Mouse (Mus musculus) gastrocnemius, postnatal 14 days (tissue): Measurements from ENCODE around the gene Git2. TPM values are rescaled to one million over a fixed set of nuclear protein-coding genes. Genes with fewer than 3 reads are reported as not detected.
A peak's percentile ranks its signal among the peaks of the same experiment; 100 is the strongest.

Experiments used
- DNase-seq: peaks from one replicate; pipeline ENCODE4 v3.0.0; 2021; ENCODE audit warnings: mixed read lengths
- intact Hi-C: fragments of 180-260 bp; cut with DNase I; formaldehyde crosslinking; loops from one replicate; pipeline ENCODE4 v1.15.1; 2025; ENCODE audit warnings: low total_unique reads
- microRNA-seq, 2 experiments: library from miRNA; unstranded; fragments of <30 nt; microRNA quantifications; one replicate each; pipeline ENCODE4 v1.2.0; 2021
- total RNA-seq, 2 experiments: library from RNA; stranded (reverse); gene quantifications; 2 replicates each; pipeline ENCODE4 v1.2.3; 2021

The Git2 gene
- total RNA-seq, 2 experiments from 2014 or later, result 19.8 to 25.8 TPM

DNA sequence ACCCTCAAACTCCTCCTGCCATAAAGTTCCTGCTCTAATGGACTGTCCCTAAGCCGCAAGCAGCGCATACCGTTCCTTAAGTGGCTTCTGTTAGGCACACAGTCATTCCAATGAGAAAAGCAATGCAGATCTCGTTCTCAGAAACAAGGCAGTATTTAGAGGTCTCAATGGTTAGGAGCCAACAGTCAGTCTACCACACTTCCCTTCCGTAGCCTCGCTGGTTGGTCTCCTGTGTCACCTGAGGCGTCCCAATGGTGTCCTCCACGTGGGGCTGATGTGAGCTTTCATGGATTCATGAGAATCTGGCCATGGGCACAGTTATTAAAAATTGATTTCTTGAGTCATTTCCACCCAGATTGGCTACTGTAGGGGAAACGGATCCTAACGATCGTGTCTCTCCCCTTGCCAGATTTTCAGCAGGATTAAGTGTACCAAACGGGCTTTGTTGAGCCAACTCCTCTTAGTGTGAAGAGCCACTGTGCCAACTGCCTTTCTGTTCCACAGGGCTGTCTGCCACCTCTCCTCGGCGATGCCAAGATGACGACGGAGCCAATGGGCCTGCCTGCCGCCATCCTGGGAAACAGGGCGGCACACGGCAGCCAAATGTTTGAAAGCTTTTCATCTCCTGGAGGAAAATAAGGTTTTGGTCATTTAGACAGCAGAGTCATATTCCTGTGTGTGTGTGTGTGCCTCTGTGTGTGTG is 77.1 kb downstream of the Git2 start:
- intact Hi-C loops, result no loop called here
- peak; percentile 69 for DNase-seq

DNA sequence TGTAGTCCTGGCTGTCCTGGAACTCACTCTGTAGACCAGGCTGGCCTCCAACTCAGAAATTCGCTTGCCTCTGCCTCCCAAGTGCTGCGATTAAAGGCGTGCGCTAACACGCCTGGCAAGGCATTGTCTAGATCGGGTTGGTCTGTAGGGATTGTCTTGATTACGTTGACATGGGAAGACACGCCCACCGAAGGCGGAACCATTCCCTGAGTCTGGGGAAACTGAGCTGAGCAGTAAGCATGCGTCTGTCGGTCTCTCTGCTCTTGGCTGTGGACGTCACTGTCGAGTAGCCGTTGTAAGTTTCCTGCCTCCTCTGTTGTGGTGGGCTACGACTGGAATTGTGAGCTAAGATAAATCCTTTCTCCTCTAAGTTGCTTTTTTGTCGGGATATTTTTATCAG is 78.4 kb downstream of the Git2 start:
- no peak for DNase-seq
- intact Hi-C loops, result no loop called here

DNA sequence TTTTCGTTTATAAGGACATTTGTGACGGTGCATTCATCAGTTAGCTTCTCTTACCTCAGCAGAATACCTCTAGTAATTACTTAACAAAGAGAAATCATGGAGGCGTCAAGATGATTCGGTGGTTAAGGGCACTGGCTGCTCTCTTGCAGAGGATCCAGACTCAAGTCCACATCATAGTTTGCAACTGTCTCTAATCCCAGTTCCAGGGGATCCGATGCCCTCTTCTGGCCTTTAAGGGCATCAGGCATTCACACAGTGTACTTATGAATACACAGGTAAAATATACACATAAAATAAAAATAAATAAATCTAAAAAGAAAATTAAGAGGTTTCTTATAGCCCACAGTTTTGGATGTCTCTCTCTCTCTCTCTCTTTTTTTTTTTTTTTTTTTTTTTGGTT is 79.5 kb downstream of the Git2 start:
- intact Hi-C loops, result no loop called here
- no peak for DNase-seq

DNA sequence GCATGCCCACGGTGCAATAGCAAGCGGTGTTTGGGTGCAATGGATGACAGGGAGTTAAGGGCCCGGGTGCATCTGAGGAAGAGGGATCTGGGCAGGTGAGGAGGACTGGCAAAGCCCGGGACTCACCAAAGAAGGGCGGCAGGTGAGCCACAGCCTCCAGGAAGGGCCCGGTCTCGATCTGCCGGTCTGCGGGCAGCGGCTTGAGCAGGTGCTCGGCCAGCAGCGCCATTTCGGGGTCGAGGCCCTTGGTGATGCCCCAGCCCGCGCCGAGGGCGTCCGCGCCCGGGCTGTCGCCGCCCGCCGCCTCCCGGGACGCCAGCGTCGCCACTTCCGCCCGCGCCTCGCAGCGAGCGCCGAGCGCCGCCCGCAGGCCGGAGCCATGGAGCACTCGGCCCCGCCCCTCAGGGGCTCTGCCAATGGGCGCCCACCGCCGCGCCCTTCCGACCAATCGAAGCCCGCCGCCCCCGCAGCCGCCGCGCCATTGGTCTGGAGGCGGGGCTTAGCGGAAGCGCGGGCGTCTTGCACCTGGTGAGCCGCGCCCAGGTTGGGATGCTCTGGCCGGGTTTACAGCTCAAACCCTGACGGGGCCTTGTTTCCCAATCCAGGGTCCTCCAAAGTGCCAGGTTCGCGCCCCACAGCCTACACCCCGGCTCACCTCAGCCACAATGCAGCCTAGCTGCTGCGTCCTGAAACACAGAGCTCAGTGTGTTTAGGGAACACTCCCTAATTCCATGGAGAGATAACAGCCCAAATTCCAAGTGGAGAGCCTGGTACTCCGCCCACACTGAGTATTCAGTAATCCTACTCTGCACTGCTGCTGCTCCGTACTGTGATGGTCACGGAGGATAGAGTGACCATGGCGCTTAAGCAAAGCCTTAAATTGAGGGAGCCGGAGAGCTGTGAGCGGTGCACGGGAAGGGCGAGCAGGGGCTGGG is 84.4 kb downstream of the Git2 start, which contains the start of gene Gltp:
Gene Gltp (minus strand): TSS at position 352 of the 935 bp plus-strand sequence.
- intact Hi-C loops, result no loop called here
- DNase-seq, result peak; percentile 93

DNA sequence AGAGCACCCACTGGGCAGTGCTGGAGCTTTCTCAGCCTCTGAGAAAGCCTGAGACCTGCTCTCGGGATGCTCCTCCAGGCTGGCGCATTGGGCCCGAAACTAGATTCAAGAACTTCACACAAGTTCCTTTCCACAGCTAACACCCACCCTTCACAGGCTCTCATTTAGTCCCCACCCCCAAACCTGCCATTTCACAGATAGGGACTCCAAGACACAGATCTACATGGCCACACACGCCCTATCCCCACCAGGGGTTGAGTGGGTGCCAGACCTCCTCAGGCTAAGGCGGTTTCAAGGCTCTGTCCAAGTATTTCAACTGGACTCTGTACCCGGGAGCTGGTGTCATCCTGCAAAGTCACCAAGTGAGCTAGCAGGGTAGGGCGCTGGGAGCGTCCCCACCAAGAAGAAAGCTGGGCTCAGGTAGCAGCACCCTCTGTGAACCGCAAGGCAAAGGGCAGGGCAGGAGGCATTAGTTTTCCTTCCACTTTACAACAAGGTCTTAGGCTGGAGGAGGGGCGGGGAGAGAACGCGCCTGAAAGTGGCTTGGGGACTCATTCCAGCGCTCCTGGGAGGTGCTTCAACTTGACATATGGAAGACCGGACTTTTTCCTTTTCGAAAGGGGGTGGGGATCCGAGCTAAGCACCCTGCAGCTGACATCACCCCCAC is 85.5 kb downstream of the Git2 start:
- intact Hi-C loops, result no loop called here
- no peak for DNase-seq

DNA sequence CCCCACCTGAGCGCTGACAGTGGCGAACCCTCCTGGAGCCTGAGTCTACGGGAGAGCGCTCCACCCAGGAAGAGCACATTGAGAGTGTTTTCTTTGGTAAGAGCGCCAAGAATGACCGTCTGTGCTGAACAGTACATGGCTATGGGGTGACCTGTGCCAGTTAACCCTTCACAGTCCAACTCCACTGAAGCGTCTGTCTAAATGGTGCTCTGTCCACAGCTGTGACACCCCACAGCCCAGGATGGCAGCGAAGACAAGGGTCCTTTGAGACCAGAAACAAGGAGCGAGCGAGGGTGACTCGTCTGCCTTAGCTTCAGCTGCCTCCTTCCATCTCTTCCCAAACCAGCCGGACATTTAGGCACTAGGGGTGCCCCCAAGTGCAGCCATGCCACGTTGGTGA is 86.6 kb downstream of the Git2 start:
- intact Hi-C loops, result no loop called here
- no peak for DNase-seq

DNA sequence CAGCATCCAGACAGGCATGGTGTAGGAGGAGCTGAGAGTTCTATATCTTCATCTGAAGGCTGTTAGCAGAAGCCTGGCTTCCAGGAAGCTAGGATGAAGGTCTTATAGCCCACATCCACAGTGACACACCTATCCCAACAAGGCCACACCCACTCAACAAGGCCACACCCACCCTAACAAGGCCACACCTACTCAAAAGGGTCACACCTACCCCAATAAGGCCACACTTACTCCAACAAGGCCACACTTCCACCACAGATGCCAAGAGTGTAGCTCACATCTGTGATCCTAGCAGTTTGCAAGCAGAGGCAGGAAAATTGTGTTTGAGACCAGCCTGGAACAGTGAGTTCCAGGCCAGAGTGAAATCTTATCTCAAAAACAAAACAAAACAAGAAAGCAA is 87.4 kb downstream of the Git2 start:
- intact Hi-C loops, result no loop called here
- no peak for DNase-seq

DNA sequence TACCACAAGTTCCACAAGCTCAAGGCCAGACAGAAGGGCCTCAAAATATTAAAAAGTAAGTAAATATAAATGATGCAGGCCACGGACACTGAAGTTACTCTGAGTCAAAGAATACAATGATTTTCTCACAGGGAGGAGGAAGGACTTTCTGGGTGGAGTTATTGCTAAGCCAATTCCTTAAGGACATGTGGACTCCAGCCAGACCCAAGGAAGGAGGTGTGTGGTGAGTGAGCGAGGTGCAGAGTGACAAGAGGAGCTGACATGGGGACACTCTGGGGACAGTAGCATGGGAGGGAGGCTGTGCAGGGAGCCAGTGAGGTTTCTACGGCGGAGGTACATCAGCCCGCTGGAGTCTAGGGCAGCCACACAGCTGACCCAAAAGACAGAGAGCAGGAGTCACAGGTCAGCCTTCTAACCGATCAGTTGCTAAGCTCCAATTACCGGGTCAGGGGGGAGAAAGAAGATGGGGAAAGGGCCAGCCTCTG is 88.5 kb downstream of the Git2 start:
- DNase-seq, result no peak
- intact Hi-C loops, result no loop called here

DNA sequence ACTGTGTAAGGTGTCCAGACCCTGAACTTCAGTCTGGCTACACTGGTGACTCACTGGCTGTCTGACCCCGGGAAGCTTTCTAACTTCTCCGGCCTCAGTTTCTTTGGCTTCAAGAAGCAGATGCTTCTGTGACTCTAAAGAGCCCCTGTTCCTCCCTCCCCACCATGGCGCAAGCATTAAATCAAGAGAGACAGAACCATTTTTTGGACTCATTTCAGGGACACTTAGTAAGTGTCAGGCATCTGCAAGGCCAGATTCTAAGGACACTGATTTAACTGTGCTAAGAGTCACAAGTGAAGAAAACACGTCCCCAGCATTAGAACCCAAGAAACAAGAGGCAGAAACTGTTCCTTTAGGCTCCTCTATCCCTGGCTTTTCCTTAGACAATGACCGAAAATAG is 89.3 kb downstream of the Git2 start:
- DNase-seq, result no peak
- intact Hi-C loops, result no loop called here

DNA sequence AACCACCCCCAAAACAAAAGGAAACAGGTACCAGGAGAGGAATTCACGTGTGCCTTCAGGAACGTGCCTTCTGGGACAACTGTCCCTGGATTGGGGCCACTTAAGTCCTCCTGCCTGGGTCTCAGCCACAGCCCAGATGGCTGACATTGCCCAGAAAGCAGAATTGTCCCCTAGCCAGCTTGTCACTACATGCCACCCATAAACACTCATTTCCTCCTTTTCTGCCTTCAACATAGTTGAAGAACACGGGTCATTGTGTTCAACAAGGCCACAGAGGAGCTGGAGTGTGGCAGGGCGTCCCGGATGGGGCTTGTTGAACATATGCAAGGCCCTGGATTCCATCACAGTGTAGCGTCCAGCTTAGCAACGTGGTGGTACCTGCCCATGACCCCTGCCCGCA is 93.6 kb downstream of the Git2 start:
- intact Hi-C loops, result no loop called here
- no peak for DNase-seq

DNA sequence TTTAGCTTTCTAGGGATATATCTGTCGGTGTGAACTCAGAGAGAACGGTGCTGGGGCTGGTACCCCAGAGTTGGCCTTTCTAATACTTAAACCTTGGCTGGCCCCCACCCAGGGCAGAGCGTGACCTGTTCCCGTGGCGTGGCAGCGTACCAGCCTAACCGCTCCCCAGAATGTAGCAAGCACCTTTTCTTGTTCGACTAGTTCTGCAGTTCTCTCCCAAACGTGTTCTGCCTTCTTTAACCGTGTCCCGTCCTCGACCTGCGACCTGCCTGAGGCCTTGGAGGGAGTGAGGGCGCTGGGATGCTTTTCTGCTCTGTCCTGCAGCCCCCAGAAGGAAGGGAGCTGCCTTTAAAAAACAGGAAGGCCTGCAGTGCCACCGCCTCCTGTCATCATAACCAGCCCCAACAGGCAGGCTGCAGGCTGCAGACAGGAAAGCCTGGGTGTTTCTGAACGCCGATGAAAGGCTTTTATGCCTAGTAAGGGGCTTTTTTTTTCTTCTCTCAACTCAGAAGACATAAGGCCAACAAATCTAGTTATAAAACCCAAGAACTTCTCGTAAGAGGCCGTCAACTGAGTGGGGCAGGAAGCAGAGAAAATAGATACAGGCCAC is 94.5 kb downstream of the Git2 start:
- no peak for DNase-seq
- intact Hi-C loops, result no loop called here

DNA sequence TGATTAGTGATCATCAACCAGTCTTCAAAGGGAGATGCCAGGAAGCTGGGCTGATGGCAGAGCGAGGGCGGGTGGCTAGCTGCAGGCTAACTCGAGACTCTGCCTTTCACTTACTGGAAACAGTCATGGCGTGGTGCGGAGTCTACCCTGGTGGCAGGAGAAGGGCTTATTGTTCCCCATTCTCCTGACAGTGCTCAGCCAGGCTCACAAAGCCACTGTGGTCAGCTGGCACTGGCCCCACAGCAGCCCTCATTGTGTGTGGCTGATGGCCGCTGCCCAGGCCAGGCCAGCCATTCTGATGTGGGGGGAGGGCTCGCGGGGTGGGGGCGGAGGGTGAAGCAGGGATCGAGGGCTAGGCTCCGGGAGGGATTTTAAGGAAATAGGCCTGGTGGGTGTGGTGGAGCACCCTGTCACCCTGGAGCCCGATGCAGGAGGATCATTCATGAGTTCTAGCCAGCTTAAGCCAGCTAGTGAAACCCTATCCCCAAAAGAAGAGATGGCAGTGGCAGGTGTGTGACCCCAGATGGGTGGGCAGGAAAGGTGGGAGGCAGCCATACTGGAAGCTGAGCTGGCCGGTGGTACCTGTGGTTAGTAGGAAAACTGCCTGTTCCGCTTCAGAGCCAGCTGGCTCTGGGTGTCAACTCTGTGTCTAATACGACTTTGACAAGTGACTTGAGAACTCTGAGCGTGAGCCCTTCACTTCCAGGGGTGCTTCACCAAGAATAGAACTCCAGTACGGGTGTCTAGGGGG is 95.3 kb downstream of the Git2 start:
- DNase-seq, result no peak
- intact Hi-C loops, result no loop called here

Small RNA genes within 50 kb of the gene (microRNA-seq; reads per million reads assigned to microRNA genes)
- gene Mir7028, result 0 reads per million in 2 experiments

Other genes starting within 250 kb of the Git2 start
- under 1 TPM; 0.49 to 0.96 TPM for gene Fam222a, start 207.5 kb downstream of the Git2 start, total RNA-seq
- 1 to 10 TPM; 1.6 to 1.8 TPM for gene Trpv4, start 117.1 kb downstream of the Git2 start, total RNA-seq
- gene Gltp, start 84.5 kb downstream of the Git2 start, total RNA-seq, result 10 to 100 TPM; 10.8 to 13.5 TPM
- gene Tchp, start 67.8 kb downstream of the Git2 start, total RNA-seq, result 1 to 10 TPM; 3.4 to 3.5 TPM
- gene Ankrd13a, start 840 bp downstream of the Git2 start, total RNA-seq, result 10 to 100 TPM; 29.9 to 30.1 TPM
- gene 1500011B03Rik, start 48.0 kb upstream of the Git2 start, total RNA-seq, result 10 to 100 TPM in 1 of 2 experiments, 1 to 10 TPM in 1; 9.4 to 10.5 TPM
- gene 4930519G04Rik, start 78.1 kb upstream of the Git2 start, total RNA-seq, result not detected
- gene Gm9936, start 83.2 kb upstream of the Git2 start, total RNA-seq, result not detected
- gene Oasl2, start 121.4 kb upstream of the Git2 start, total RNA-seq, result under 1 TPM; 0.38 to 0.88 TPM
- not detected for gene Oasl1, start 147.7 kb upstream of the Git2 start, total RNA-seq
- 10 to 100 TPM; 26.3 to 30.7 TPM for gene 2210016L21Rik, start 166.6 kb upstream of the Git2 start, total RNA-seq
- gene Hnf1a, start 195.6 kb upstream of the Git2 start, total RNA-seq, result not detected
- gene Sppl3, start 235.6 kb upstream of the Git2 start, total RNA-seq, result 10 to 100 TPM; 24.5 to 28.6 TPM